Mouse (Mus musculus): ENCODE data around the gene Cav3. TPM values are rescaled to one million over a fixed set of nuclear protein-coding genes. Genes with fewer than 3 reads are reported as not detected.

Gene Cav3
- polyA plus RNA-seq, 1 experiment from 2014 or later = not detected

DNA sequence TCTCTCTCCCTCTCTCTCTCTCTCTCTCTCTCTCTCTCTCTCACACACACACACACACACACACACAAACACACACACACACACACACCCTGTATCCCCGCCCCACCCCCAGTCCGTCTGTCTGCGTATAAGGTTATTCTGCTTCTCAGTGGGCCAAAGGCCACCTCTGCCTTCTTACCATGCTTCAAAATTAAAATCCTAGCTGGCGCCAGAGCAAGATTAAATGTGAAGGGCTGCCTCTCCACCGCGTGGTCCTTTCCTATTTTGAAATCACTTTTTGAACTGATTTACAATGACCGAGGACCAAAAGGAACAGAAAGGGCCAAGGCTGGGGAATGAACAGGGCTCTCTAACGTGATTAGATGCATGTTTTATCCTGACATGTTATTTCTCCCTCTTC lies 32.2 kb downstream of the Cav3 start:
- H3K9me3 ChIP-seq (ENCODE audit: control insufficient read depth, low read length) = no peaks in the 10 kb centered on the region
- no peak overlapping the region for H3K4me2 ChIP-seq (ENCODE audit: low read length)
- H3K27ac ChIP-seq (ENCODE audit: low read depth, low read length) = no peak overlapping the region
- H3K4me3 ChIP-seq (ENCODE audit: low read length) = no peak overlapping the region
- ATAC-seq = no peak
- H3K4me1 ChIP-seq (ENCODE audit: control insufficient read depth, insufficient read depth, low read depth, low read length) = peaks cover 13% of the 10 kb centered on the region
- no peak overlapping the region for H3K9ac ChIP-seq (ENCODE audit: low read depth, low read length)
- H3K36me3 ChIP-seq (ENCODE audit: control insufficient read depth, insufficient read depth, low read length) = no peaks in the 10 kb centered on the region
- WGBS = 79% methylated on average over 8 of the region's 8 CpGs
- peaks cover 30% of the 10 kb centered on the region for H3K27me3 ChIP-seq (replicated peaks; ENCODE audit: control insufficient read depth, insufficient read depth, low read length)

DNA sequence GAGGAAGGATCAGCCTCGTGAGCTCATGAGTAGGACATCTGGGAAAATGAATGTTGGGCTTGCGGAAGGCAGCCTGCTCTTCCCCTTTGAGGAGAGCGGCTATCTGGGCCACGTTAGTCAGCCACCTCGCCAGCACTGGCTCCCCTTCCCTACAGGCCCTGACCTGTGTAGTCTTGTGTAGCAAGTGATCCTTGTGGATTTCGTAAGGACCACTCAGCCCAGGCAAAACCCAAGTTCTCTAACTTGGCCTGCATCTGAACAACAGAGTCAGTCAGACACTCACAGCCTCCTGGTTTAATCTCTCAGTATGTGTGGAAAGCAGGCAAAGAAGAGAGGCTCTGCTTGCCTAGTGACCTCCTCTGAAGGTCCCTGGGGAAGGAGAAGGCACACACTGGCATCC lies 33.4 kb downstream of the Cav3 start:
- no peak overlapping the region for H3K4me2 ChIP-seq (ENCODE audit: low read length)
- WGBS = 81% methylated on average over 6 of the region's 6 CpGs
- H3K4me1 ChIP-seq (ENCODE audit: control insufficient read depth, insufficient read depth, low read depth, low read length) = peaks cover 13% of the 10 kb centered on the region
- no peak for ATAC-seq
- H3K4me3 ChIP-seq (ENCODE audit: low read length) = no peak overlapping the region
- no peak overlapping the region for H3K27ac ChIP-seq (ENCODE audit: low read depth, low read length)
- H3K36me3 ChIP-seq (ENCODE audit: control insufficient read depth, insufficient read depth, low read length) = no peaks in the 10 kb centered on the region
- no peak overlapping the region for H3K9ac ChIP-seq (ENCODE audit: low read depth, low read length)
- no peaks in the 10 kb centered on the region for H3K9me3 ChIP-seq (ENCODE audit: control insufficient read depth, low read length)
- H3K27me3 ChIP-seq (replicated peaks; ENCODE audit: control insufficient read depth, insufficient read depth, low read length) = peaks cover 22% of the 10 kb centered on the region

DNA sequence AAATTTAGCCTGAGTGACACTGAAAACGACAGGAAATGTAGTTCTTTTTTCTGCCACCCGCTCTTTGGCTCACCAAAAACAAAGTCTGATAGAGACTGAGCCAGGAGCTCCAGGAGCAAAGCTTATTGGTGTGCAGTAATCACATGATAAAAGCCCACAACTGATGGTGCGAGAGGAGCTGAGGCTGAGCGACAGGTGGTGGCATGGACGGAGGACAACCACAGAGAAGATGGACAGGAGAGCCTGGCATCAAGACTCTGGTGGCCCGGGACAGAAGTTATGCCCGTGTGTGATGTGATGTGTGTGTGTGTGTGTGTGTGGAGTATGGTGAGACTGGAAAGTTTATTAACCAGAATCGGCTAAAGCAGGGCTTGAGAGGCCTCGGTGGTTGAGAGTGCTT lies 34.1 kb downstream of the Cav3 start:
- Histone ChIP-seq H3K4me2 (ENCODE audit: low read length) (no peak overlapping the region), H3K27me3 (replicated peaks; ENCODE audit: control insufficient read depth, insufficient read depth, low read length) (peaks cover 16% of the 10 kb centered on the region), H3K9me3 (ENCODE audit: control insufficient read depth, low read length) (no peaks in the 10 kb centered on the region), H3K36me3 (ENCODE audit: control insufficient read depth, insufficient read depth, low read length) (no peaks in the 10 kb centered on the region), H3K4me3 (ENCODE audit: low read length) (no peak overlapping the region), H3K27ac (ENCODE audit: low read depth, low read length) (no peak overlapping the region), H3K4me1 (ENCODE audit: control insufficient read depth, insufficient read depth, low read depth, low read length) (peaks cover 13% of the 10 kb centered on the region), H3K9ac (ENCODE audit: low read depth, low read length) (no peak overlapping the region)
- WGBS = 90% methylated on average over 9 of the region's 9 CpGs
- no peak for ATAC-seq

DNA sequence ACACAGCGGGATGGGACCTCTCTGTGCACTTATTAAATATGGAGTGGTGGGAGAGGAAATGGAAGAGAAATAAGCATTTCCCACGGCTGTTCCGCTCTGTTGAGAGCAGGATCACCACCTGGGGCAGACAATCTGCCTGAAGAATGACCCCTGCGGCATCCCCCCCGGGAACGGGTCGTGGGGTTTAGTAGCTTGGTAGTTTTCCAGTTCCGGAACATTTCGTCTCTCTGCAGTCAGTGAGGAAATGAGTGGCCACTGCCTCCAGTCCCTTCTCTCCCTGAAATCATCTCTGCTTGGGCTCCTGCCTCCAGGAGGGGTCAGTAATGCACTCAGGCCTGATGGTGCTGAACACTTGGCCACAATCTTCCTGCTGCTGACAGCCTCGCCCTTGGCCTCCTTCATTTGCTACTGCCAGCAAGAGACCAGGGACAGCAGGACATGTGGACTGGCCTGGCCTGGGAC lies 35.3 kb downstream of the Cav3 start:
- Histone ChIP-seq H3K27me3 (replicated peaks; ENCODE audit: control insufficient read depth, insufficient read depth, low read length) (peaks cover 5% of the 10 kb centered on the region), H3K36me3 (ENCODE audit: control insufficient read depth, insufficient read depth, low read length) (no peaks in the 10 kb centered on the region), H3K9me3 (ENCODE audit: control insufficient read depth, low read length) (no peaks in the 10 kb centered on the region), H3K27ac (ENCODE audit: low read depth, low read length) (no peak overlapping the region), H3K9ac (ENCODE audit: low read depth, low read length) (no peak overlapping the region), H3K4me3 (ENCODE audit: low read length) (no peak overlapping the region), H3K4me1 (ENCODE audit: control insufficient read depth, insufficient read depth, low read depth, low read length) (peaks cover 4% of the 10 kb centered on the region), H3K4me2 (ENCODE audit: low read length) (no peak overlapping the region)
- ATAC-seq = no peak
- 43% methylated on average over 10 of the region's 10 CpGs for WGBS

DNA sequence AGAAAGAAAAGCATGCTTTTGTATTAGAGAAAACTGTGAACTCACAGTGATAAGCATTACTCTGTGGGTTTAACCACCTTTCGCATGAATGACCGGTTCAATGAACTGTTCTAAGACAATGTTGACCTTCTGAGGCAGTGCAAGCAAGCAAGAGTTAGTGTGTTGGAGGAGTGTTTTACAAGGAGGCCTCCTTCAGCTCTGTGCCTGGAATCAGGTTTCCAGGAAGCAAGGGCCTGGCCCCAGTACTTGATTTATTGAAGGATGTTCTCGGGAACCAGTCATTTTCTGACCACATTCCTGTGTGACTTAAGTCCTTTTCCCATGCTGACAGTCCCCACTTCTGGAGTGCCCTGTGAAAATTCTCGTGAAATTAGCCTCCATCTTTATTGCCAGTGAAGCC lies 35.9 kb downstream of the Cav3 start:
- no peaks in the 10 kb centered on the region; the same call in 1 of the 2 replicates for H3K27me3 ChIP-seq (replicated peaks; ENCODE audit: control insufficient read depth, insufficient read depth, low read length)
- no peaks in the 10 kb centered on the region for H3K36me3 ChIP-seq (ENCODE audit: control insufficient read depth, insufficient read depth, low read length)
- no peak for ATAC-seq
- H3K4me2 ChIP-seq (ENCODE audit: low read length) = no peak overlapping the region
- peaks cover 4% of the 10 kb centered on the region; the same call in 1 of the 2 replicates for H3K4me1 ChIP-seq (ENCODE audit: control insufficient read depth, insufficient read depth, low read depth, low read length)
- no peak overlapping the region for H3K27ac ChIP-seq (ENCODE audit: low read depth, low read length)
- H3K9me3 ChIP-seq (ENCODE audit: control insufficient read depth, low read length) = no peaks in the 10 kb centered on the region
- H3K4me3 ChIP-seq (ENCODE audit: low read length) = no peak overlapping the region
- WGBS = 60% methylated on average over 4 of the region's 4 CpGs
- H3K9ac ChIP-seq (ENCODE audit: low read depth, low read length) = no peak overlapping the region

DNA sequence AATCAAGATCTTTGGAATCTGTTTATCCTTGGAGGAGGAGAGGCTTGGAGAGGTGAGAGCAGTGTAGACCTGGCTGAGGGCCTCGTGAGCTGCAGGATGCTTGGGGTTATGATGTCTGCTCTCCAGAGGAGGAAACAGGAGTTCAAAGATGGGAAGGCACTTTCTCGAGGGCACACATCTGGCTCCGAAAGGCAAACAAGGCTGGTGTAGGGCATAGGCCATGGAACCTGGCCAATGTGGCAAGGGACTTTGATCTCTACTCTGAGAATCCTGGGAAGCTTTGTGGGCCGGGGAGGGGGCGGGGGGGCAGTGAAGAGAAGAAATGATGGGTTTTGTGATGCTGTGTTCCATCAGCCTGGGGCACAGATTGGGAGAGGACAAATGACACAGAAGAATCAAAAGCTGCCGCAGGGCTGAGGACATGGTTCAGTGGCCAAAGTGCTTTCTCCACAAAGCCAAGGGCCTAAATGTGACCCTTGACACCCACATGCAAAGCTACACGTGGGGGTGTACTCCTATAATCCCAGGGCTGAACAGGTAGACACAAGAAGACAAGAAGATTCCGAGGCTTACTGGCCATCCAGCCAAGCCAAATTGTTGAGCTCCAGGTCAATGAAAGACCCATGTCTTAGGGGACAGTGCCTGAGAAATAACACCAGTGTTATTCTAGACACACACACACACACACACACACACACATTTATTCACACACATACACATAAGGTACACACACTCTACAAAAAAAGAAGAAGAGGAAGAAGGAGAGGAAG lies 37.2 kb downstream of the Cav3 start:
- H3K27ac ChIP-seq (ENCODE audit: low read depth, low read length) = no peak overlapping the region
- no peaks in the 10 kb centered on the region for H3K36me3 ChIP-seq (ENCODE audit: control insufficient read depth, insufficient read depth, low read length)
- H3K4me3 ChIP-seq (ENCODE audit: low read length) = no peak overlapping the region
- no peaks in the 10 kb centered on the region for H3K9me3 ChIP-seq (ENCODE audit: control insufficient read depth, low read length)
- no peak overlapping the region for H3K4me2 ChIP-seq (ENCODE audit: low read length)
- H3K27me3 ChIP-seq (replicated peaks; ENCODE audit: control insufficient read depth, insufficient read depth, low read length) = no peaks in the 10 kb centered on the region; the same call in 1 of the 2 replicates
- ATAC-seq = no peak
- 67% methylated on average over 8 of the region's 8 CpGs for WGBS
- no peak overlapping the region for H3K9ac ChIP-seq (ENCODE audit: low read depth, low read length)
- H3K4me1 ChIP-seq (ENCODE audit: control insufficient read depth, insufficient read depth, low read depth, low read length) = no peaks in the 10 kb centered on the region

DNA sequence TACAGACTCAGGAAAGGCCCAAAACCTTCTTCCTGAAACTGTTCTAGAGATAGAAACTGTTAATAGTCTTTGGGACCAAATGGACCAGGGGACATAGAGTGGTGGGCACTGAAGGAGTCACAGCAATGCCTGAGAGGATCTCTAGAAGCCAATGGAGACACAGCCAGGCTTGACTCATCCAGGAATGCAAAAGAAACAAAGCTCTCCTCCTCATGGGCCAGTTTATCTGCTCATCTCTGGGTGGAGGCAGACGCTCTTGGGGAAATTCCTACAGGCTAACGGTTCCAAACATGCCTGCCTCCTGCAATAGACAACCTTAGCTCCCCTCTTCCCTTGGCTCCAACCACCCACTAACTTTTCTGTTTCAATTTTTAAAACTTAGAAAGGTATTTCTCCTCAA lies 38.2 kb downstream of the Cav3 start:
- WGBS = 79% methylated on average over 2 of the region's 2 CpGs
- Histone ChIP-seq H3K9ac (ENCODE audit: low read depth, low read length) (no peak overlapping the region), H3K9me3 (ENCODE audit: control insufficient read depth, low read length) (no peaks in the 10 kb centered on the region), H3K36me3 (ENCODE audit: control insufficient read depth, insufficient read depth, low read length) (no peaks in the 10 kb centered on the region), H3K27ac (ENCODE audit: low read depth, low read length) (no peak overlapping the region), H3K4me2 (ENCODE audit: low read length) (no peak overlapping the region), H3K27me3 (replicated peaks; ENCODE audit: control insufficient read depth, insufficient read depth, low read length) (no peaks in the 10 kb centered on the region), H3K4me1 (ENCODE audit: control insufficient read depth, insufficient read depth, low read depth, low read length) (no peaks in the 10 kb centered on the region), H3K4me3 (ENCODE audit: low read length) (no peak overlapping the region)
- no peak for ATAC-seq

DNA sequence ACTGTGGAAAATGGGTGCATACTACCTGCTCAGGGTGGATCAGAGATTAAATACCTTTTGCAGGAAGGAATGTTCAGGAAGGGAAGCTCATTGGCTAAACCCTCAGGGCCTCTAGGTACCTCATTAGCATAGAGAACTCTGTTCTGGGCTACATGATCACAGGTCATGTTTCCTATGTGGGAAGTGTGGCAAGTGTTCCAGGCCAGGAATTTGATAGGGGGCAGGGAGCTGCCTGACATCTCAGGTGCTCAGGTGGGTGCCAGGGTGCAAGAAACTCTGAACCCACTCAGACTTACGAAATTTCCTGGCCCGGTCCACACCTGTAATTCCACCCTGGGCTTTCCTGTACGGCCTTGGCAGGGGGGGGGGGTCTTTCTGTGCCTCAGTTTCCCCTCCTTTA lies 39.4 kb downstream of the Cav3 start:
- Histone ChIP-seq H3K9me3 (ENCODE audit: control insufficient read depth, low read length) (no peaks in the 10 kb centered on the region), H3K4me1 (ENCODE audit: control insufficient read depth, insufficient read depth, low read depth, low read length) (no peaks in the 10 kb centered on the region), H3K36me3 (ENCODE audit: control insufficient read depth, insufficient read depth, low read length) (no peaks in the 10 kb centered on the region), H3K4me3 (ENCODE audit: low read length) (no peak overlapping the region), H3K27me3 (replicated peaks; ENCODE audit: control insufficient read depth, insufficient read depth, low read length) (no peaks in the 10 kb centered on the region), H3K9ac (ENCODE audit: low read depth, low read length) (no peak overlapping the region), H3K4me2 (ENCODE audit: low read length) (no peak overlapping the region), H3K27ac (ENCODE audit: low read depth, low read length) (no peak overlapping the region)
- no peak for ATAC-seq
- 100% methylated on average over 3 of the region's 3 CpGs for WGBS

DNA sequence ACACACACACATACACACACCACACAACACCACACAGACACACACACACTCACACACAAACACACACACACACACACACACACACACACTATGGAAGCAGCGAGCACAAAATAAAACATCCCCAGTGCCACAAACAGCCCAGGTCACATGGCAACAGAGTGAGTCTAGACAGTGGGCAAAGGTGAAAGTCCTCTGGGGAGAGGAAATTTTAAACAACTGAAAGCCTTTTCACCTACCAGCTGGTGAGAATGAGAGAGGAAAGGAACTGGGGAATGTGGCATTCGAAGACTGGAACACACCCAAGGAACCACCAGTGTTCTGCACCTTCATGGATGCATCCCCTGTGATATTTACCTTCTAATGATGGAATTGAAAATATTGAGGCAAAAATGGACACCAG lies 40.2 kb downstream of the Cav3 start:
- H3K4me2 ChIP-seq (ENCODE audit: low read length) = no peak overlapping the region
- H3K36me3 ChIP-seq (ENCODE audit: control insufficient read depth, insufficient read depth, low read length) = no peaks in the 10 kb centered on the region
- H3K27me3 ChIP-seq (replicated peaks; ENCODE audit: control insufficient read depth, insufficient read depth, low read length) = no peaks in the 10 kb centered on the region
- no peak overlapping the region for H3K4me3 ChIP-seq (ENCODE audit: low read length)
- H3K9ac ChIP-seq (ENCODE audit: low read depth, low read length) = no peak overlapping the region
- no peaks in the 10 kb centered on the region for H3K4me1 ChIP-seq (ENCODE audit: control insufficient read depth, insufficient read depth, low read depth, low read length)
- H3K9me3 ChIP-seq (ENCODE audit: control insufficient read depth, low read length) = no peaks in the 10 kb centered on the region
- 87% methylated on average over 2 of the region's 2 CpGs for WGBS
- H3K27ac ChIP-seq (ENCODE audit: low read depth, low read length) = no peak overlapping the region
- no peak for ATAC-seq

Measured in hindbrain, embryonic 16.5 days (tissue).